Mouse (Mus musculus): ENCODE results near the gene Rfx4. TPM values are rescaled to one million over a fixed set of nuclear protein-coding genes. Genes with fewer than 3 reads are reported as not detected.

Rfx4 gene
- total RNA-seq (2021) = not detected
- long read RNA-seq, experiment 1 = 0 reads
- long read RNA-seq, experiment 2 = 0 reads

GRCm38 (mm10) chr10:84755786-84756203 is at the start of gene Rfx4:
Gene Rfx4 (plus strand): TSS chr10:84756062.
- DNase-seq = no peak

- DNase-seq = no peak
Observed at GRCm38 (mm10) chr10:84706543-84706942, 49.3 kb upstream of the Rfx4 start.

- no peak for DNase-seq
Observed at GRCm38 (mm10) chr10:84707226-84707625, 48.6 kb upstream of the Rfx4 start.

GRCm38 (mm10) chr10:84707752-84708530 is 47.9 kb upstream of the Rfx4 start:
- no peak for DNase-seq

GRCm38 (mm10) chr10:84710192-84710591 is 45.7 kb upstream of the Rfx4 start:
- no peak for DNase-seq

- no peak for DNase-seq
Observed at GRCm38 (mm10) chr10:84710827-84711226, 45.0 kb upstream of the Rfx4 start.

GRCm38 (mm10) chr10:84711479-84711878 is 44.4 kb upstream of the Rfx4 start:
- DNase-seq = no peak

GRCm38 (mm10) chr10:84711940-84712339 is 43.9 kb upstream of the Rfx4 start:
- DNase-seq = no peak

GRCm38 (mm10) chr10:84712532-84712931 is 43.3 kb upstream of the Rfx4 start:
- DNase-seq = no peak

GRCm38 (mm10) chr10:84713043-84713442 is 42.8 kb upstream of the Rfx4 start:
- DNase-seq = no peak

GRCm38 (mm10) chr10:84715639-84716038 is 40.2 kb upstream of the Rfx4 start:
- DNase-seq = no peak

- DNase-seq = no peak
Observed at GRCm38 (mm10) chr10:84716581-84716980, 39.3 kb upstream of the Rfx4 start.

- DNase-seq = no peak
Observed at GRCm38 (mm10) chr10:84722711-84723110, 33.2 kb upstream of the Rfx4 start.

- DNase-seq = no peak
Observed at GRCm38 (mm10) chr10:84727005-84727404, 28.9 kb upstream of the Rfx4 start.

GRCm38 (mm10) chr10:84727760-84728159 is 28.1 kb upstream of the Rfx4 start:
- no peak for DNase-seq

- no peak for DNase-seq
Observed at GRCm38 (mm10) chr10:84730078-84730477, 25.8 kb upstream of the Rfx4 start.

- DNase-seq = no peak
Observed at GRCm38 (mm10) chr10:84730956-84731355, 24.9 kb upstream of the Rfx4 start.

- no peak for DNase-seq
Observed at GRCm38 (mm10) chr10:84733511-84733910, 22.4 kb upstream of the Rfx4 start.

- DNase-seq = no peak
Observed at GRCm38 (mm10) chr10:84754851-84755785, 744 bp upstream of the Rfx4 start.

- DNase-seq = no peak
Observed at GRCm38 (mm10) chr10:84756435-84757095, 703 bp downstream of the Rfx4 start.

GRCm38 (mm10) chr10:84757426-84758199 is 1.8 kb downstream of the Rfx4 start:
- DNase-seq = no peak

- DNase-seq = no peak
Observed at GRCm38 (mm10) chr10:84758200-84758468, 2.3 kb downstream of the Rfx4 start.

Data from gastrocnemius, postnatal 25 days (tissue).